44 mouse cellular contexts compared by ENCODE assay signal in the genomic region with DNA sequence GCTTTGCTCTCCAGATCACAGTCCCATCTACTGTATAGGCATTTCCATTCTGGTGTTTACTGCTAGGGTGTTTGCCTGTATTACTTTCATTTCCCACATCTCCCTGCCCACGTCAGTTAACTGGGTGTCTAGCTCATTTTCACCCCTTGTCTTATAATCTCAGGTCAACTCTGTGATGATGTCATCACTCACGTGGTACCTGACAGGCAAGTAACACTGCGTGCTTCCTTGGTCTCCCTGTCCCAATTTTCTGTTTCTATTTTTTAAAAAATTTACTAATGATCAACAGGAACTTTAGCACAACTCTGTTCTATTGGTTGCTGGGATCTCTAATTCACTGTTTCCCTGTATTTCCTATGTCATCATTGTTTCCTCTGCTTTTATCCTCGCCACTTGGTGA. TPM values are rescaled to one million over a fixed set of nuclear protein-coding genes. Genes with fewer than 3 reads are reported as not detected.
"Had no signal": no experiment of that assay in that cellular context is flagged by ENCODE, and none has a peak within 500 bp of the region (broad histone marks: within the 10 kb centered on the region; RNA-seq: fewer than 3 reads in every experiment).

No protein-coding gene starts in this region.

- H3K9ac ChIP-seq: heart, embryonic 12.5 days; heart, embryonic 13.5 days; heart, embryonic 15.5 days; hindbrain, embryonic 12.5 days; hindbrain, embryonic 13.5 days; hindbrain, embryonic 14.5 days; hindbrain, embryonic 15.5 days; intestine, embryonic 15.5 days; kidney, embryonic 15.5 days had no signal

- H3K4me3 ChIP-seq: heart, embryonic 10.5 days; heart, embryonic 12.5 days; heart, embryonic 13.5 days; heart, embryonic 15.5 days; hindbrain, embryonic 10.5 days; hindbrain, embryonic 12.5 days; hindbrain, embryonic 13.5 days; hindbrain, embryonic 15.5 days; intestine, embryonic 15.5 days; kidney, embryonic 15.5 days; layer of hippocampus, adult 2 months; left cerebral cortex, adult 2 months had no signal

- H3K9me3 ChIP-seq: heart, embryonic 10.5 days; heart, embryonic 12.5 days; heart, embryonic 13.5 days; heart, embryonic 15.5 days; hindbrain, embryonic 10.5 days; hindbrain, embryonic 12.5 days; hindbrain, embryonic 13.5 days; hindbrain, embryonic 15.5 days; intestine, embryonic 15.5 days; kidney, embryonic 15.5 days had no signal

- DNase-seq: heart, postnatal 10 days; heart, postnatal 14 days; heart, postnatal 36 days; heart, postnatal 4 days; kidney, adult 11 months; kidney, adult 18-20 months; kidney, adult 2 months; kidney, adult 8-10 months; kidney, adult 9 months; kidney, postnatal 10 days; kidney, postnatal 14 days; kidney, postnatal 36 days; kidney, postnatal 4 days; layer of hippocampus, adult 9-11 months; layer of hippocampus, postnatal 36 days had no signal

- H3K27ac ChIP-seq: heart, embryonic 10.5 days; heart, embryonic 13.5 days; heart, embryonic 15.5 days; hindbrain, embryonic 10.5 days; hindbrain, embryonic 12.5 days; hindbrain, embryonic 13.5 days; hindbrain, embryonic 14.5 days; hindbrain, embryonic 15.5 days; hindbrain, postnatal 0 days; intestine, embryonic 15.5 days; kidney, embryonic 15.5 days; kidney, postnatal 0 days; layer of hippocampus, adult 2 months; left cerebral cortex, adult 2 months had no signal

- H3K4me2 ChIP-seq: heart, embryonic 11.5 days; heart, embryonic 12.5 days; heart, embryonic 13.5 days; heart, embryonic 15.5 days; hindbrain, embryonic 12.5 days; hindbrain, embryonic 13.5 days; hindbrain, embryonic 14.5 days; hindbrain, embryonic 15.5 days; intestine, embryonic 15.5 days; kidney, embryonic 15.5 days had no signal

- H3K4me1 ChIP-seq: heart, embryonic 12.5 days; heart, embryonic 13.5 days; heart, embryonic 15.5 days; hindbrain, embryonic 10.5 days; hindbrain, embryonic 12.5 days; hindbrain, embryonic 13.5 days; hindbrain, embryonic 15.5 days; intestine, embryonic 15.5 days; kidney, embryonic 15.5 days had no signal

- H3K36me3 ChIP-seq: heart, embryonic 10.5 days; heart, embryonic 12.5 days; heart, embryonic 13.5 days; heart, embryonic 15.5 days; hindbrain, embryonic 10.5 days; hindbrain, embryonic 12.5 days; hindbrain, embryonic 13.5 days; hindbrain, embryonic 15.5 days; intestine, embryonic 15.5 days; kidney, embryonic 15.5 days had no signal

- H3K27me3 ChIP-seq: heart, embryonic 12.5 days; heart, embryonic 13.5 days; heart, embryonic 15.5 days; hindbrain, embryonic 12.5 days; hindbrain, embryonic 13.5 days; hindbrain, embryonic 15.5 days; intestine, embryonic 15.5 days; kidney, embryonic 15.5 days had no signal

RNA-seq across cellular contexts. Expression of a gene that starts 30.3 kb away (rescaled TPM):
- total RNA-seq: hematopoietic stem cell, adult 5-6 weeks; hindbrain, postnatal 0 days; layer of hippocampus, adult 18-20 months; layer of hippocampus, adult 2 months; layer of hippocampus, adult 8-10 months; layer of hippocampus, postnatal 25 days; layer of hippocampus, postnatal 36 days; left cerebral cortex, adult 18-20 months; left cerebral cortex, adult 2 months; left cerebral cortex, adult 8-10 months had no signal
- polyA plus RNA-seq: hindbrain, embryonic 15.5 days; hindbrain, embryonic 16.5 days; hindbrain, postnatal 0 days; inflammation-experienced regulatory T-cells, adult 6 months had no signal

RNA-seq across cellular contexts. Expression of a gene that starts 36.4 kb away (rescaled TPM):
- total RNA-seq: heart, postnatal 10 days; heart, postnatal 25 days; heart, postnatal 36 days; heart, postnatal 4 days; hematopoietic stem cell, adult 5-6 weeks; hindbrain, postnatal 0 days; layer of hippocampus, adult 2 months; layer of hippocampus, adult 8-10 months; layer of hippocampus, postnatal 10 days; layer of hippocampus, postnatal 14 days; layer of hippocampus, postnatal 25 days; layer of hippocampus, postnatal 36 days; left cerebral cortex, adult 18-20 months; left cerebral cortex, adult 2 months; left cerebral cortex, adult 8-10 months had no signal
- polyA plus RNA-seq: heart, embryonic 11.5 days; heart, embryonic 12.5 days; heart, embryonic 13.5 days; heart, embryonic 15.5 days; heart, postnatal 0 days; hindbrain, embryonic 10.5 days; hindbrain, embryonic 11.5 days; hindbrain, embryonic 12.5 days; hindbrain, embryonic 13.5 days; hindbrain, embryonic 14.5 days; hindbrain, embryonic 15.5 days; hindbrain, embryonic 16.5 days; hindbrain, postnatal 0 days; inflammation-experienced regulatory T-cells, adult 6 months; kidney, postnatal 0 days had no signal
